Mouse (Mus musculus): Measurements from ENCODE around the gene Vgf. TPM values are rescaled to one million over a fixed set of nuclear protein-coding genes. Genes with fewer than 3 reads are reported as not detected.

The Vgf gene
- polyA plus RNA-seq (2014; fragmentation: Nextera tagmentation; extraction: Ambion mirVana): 1.2 and 1.5 TPM in 2 replicates

DNA sequence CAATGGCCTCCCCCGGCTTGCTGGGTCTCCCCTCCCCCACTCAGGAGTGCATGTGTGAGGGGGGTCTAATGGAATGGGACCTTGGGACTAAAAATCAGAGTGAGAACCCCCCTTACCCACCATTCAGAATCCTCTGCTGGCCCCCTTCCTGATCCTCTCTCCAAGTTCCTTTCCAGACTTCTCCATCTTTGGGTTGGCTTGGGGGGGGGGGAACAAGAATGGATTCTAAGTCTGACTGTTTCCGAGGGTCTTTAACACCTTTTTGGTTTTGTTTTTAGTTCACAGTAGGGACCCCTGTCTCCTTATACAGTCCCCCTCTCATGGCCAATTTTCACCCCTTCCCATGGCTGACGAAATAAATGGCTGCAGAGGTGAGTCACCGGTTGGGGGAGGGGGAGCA, at the start of gene Vgf:
Gene Vgf, plus strand, starts transcription at position 301 of the 400 bp plus-strand sequence.
- H3K4me2 ChIP-seq (ENCODE audit: low read depth): no peak within 1 kb of the TSS; the same call in 1 of the 2 replicates

GRCm38 (mm10) chr5:136977769-136978168, 48.4 kb upstream of the Vgf start:
- Histone ChIP-seq H3K4me2 (ENCODE audit: low read depth) (no peak overlapping the region), H3K9ac (ENCODE audit: low read length) (no peak overlapping the region), H3K27me3 (ENCODE audit: control insufficient read depth, insufficient read depth, low read length) (no peaks in the 10 kb centered on the region), H3K4me3 (ENCODE audit: low read depth, low read length) (no peak overlapping the region), H3K27ac (ENCODE audit: low read depth, low read length) (no peak overlapping the region), H3K36me3 (ENCODE audit: control insufficient read depth, insufficient read depth, low read length) (0 out of 2 replicates have a peak, but pooled peaks cover 2% of the 10 kb centered on the region), H3K9me3 (ENCODE audit: control insufficient read depth, low read length) (no peaks in the 10 kb centered on the region), H3K4me1 (ENCODE audit: control insufficient read depth, insufficient read depth, low read length) (no peaks in the 10 kb centered on the region)
- ATAC-seq (ENCODE audit: insufficient read depth, low FRiP score, low TSS enrichment): no peak
- WGBS: 80% methylated on average over 3 of the region's 4 CpGs
- no peak for DNase-seq (ENCODE audit: low spot score)

More for the DNA sequence above, at the start of gene Vgf:
- H3K4me3 ChIP-seq (ENCODE audit: low read depth, low read length): no peak within 1 kb of the TSS
- no peak for ATAC-seq (ENCODE audit: insufficient read depth, low FRiP score, low TSS enrichment)
- peaks cover 62% of the 10 kb centered on the region for H3K27me3 ChIP-seq (ENCODE audit: control insufficient read depth, insufficient read depth, low read length)
- 22% methylated on average over 4 of the region's 4 CpGs for WGBS
- peaks cover 5% of the 10 kb centered on the region for H3K4me1 ChIP-seq (ENCODE audit: control insufficient read depth, insufficient read depth, low read length)
- H3K27ac ChIP-seq (ENCODE audit: low read depth, low read length): no peak within 1 kb of the TSS
- H3K9me3 ChIP-seq (ENCODE audit: control insufficient read depth, low read length): no peaks in the 10 kb centered on the region
- H3K36me3 ChIP-seq (ENCODE audit: control insufficient read depth, insufficient read depth, low read length): no peaks in the 10 kb centered on the region
- no peak for DNase-seq (ENCODE audit: low spot score)
- no peak within 1 kb of the TSS for H3K9ac ChIP-seq (ENCODE audit: low read length)

DNA sequence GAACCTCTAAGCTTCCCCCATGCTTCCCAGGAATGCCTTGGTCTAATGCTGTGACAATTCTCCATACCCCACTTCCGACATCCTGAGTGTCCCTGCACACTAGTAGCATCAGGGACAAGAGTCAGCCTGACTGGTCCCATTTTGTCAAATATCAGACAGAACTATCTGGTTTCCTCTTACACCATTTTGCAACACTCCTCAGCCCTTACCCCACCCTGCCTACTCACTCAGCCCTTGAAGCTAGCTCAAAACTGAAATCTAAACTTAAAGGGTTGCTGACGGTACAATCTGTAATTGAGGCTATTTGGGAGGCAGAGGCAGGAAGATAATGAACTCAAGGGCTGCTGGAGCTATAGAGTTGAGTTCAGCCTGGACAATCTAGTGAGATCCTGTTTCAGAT, 46.4 kb upstream of the Vgf start:
- no peak for DNase-seq (ENCODE audit: low spot score)
- Histone ChIP-seq H3K27ac (ENCODE audit: low read depth, low read length) (no peak overlapping the region), H3K27me3 (ENCODE audit: control insufficient read depth, insufficient read depth, low read length) (no peaks in the 10 kb centered on the region), H3K4me2 (ENCODE audit: low read depth) (no peak overlapping the region), H3K9me3 (ENCODE audit: control insufficient read depth, low read length) (no peaks in the 10 kb centered on the region), H3K4me1 (ENCODE audit: control insufficient read depth, insufficient read depth, low read length) (no peaks in the 10 kb centered on the region), H3K4me3 (ENCODE audit: low read depth, low read length) (no peak overlapping the region), H3K9ac (ENCODE audit: low read length) (no peak overlapping the region), H3K36me3 (ENCODE audit: control insufficient read depth, insufficient read depth, low read length) (0 out of 2 replicates have a peak, but pooled peaks cover 2% of the 10 kb centered on the region)
- 84% methylated on average over 2 of the region's 2 CpGs for WGBS
- ATAC-seq (ENCODE audit: insufficient read depth, low FRiP score, low TSS enrichment): no peak

GRCm38 (mm10) chr5:136980974-136981373, 45.2 kb upstream of the Vgf start:
- Histone ChIP-seq H3K9me3 (ENCODE audit: control insufficient read depth, low read length) (no peaks in the 10 kb centered on the region), H3K4me3 (ENCODE audit: low read depth, low read length) (no peak overlapping the region), H3K27ac (ENCODE audit: low read depth, low read length) (no peak overlapping the region), H3K36me3 (ENCODE audit: control insufficient read depth, insufficient read depth, low read length) (0 out of 2 replicates have a peak, but pooled peaks cover 2% of the 10 kb centered on the region), H3K4me1 (ENCODE audit: control insufficient read depth, insufficient read depth, low read length) (peaks cover 2% of the 10 kb centered on the region; the same call in 1 of the 2 replicates), H3K9ac (ENCODE audit: low read length) (no peak overlapping the region), H3K4me2 (ENCODE audit: low read depth) (no peak overlapping the region), H3K27me3 (ENCODE audit: control insufficient read depth, insufficient read depth, low read length) (no peaks in the 10 kb centered on the region)
- 89% methylated on average over 8 of the region's 8 CpGs for WGBS
- no peak for ATAC-seq (ENCODE audit: insufficient read depth, low FRiP score, low TSS enrichment)
- DNase-seq (ENCODE audit: low spot score): no peak

DNA sequence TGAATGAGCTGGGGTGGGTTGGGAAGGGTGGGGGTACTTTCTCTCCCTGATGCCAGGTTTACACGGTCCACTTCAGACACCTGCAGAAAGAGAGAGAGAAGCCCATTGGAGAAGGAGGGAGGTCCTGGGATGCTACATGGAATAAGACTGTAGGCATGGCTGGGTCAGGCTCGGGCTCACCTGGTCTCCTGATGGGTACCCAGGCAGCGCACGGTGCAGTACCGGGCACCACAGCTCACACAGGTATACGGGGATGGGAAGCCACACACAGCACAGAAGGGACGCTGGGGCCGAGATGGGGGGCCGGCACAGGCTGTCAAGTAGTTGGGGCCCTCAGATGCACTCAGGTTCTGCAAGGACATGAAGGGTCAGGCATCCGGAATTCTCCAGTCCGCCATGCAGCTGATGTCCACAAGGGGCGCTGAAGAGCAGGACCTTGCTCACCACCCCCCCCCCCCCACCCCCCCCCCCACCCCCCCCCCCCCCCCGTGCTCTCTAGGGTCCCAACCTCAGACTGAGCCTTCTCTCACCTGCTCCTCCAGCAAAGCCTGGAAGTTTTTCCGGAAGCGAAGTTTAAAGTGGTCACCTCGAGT, 43.8 kb upstream of the Vgf start:
- no peak overlapping the region for H3K27ac ChIP-seq (ENCODE audit: low read depth, low read length)
- no peak overlapping the region for H3K4me3 ChIP-seq (ENCODE audit: low read depth, low read length)
- WGBS: 52% methylated on average over 15 of the region's 16 CpGs
- 0 out of 2 replicates have a peak, but pooled peaks cover 2% of the 10 kb centered on the region for H3K36me3 ChIP-seq (ENCODE audit: control insufficient read depth, insufficient read depth, low read length)
- peaks cover 5% of the 10 kb centered on the region; the same call in 1 of the 2 replicates for H3K4me1 ChIP-seq (ENCODE audit: control insufficient read depth, insufficient read depth, low read length)
- DNase-seq (ENCODE audit: low spot score): peak; percentile 60
- no peak overlapping the region for H3K4me2 ChIP-seq (ENCODE audit: low read depth)
- H3K9me3 ChIP-seq (ENCODE audit: control insufficient read depth, low read length): no peaks in the 10 kb centered on the region
- H3K27me3 ChIP-seq (ENCODE audit: control insufficient read depth, insufficient read depth, low read length): no peaks in the 10 kb centered on the region
- no peak overlapping the region for H3K9ac ChIP-seq (ENCODE audit: low read length)
- no peak for ATAC-seq (ENCODE audit: insufficient read depth, low FRiP score, low TSS enrichment)

GRCm38 (mm10) chr5:136984828-136985227, 41.4 kb upstream of the Vgf start:
- Histone ChIP-seq H3K27me3 (ENCODE audit: control insufficient read depth, insufficient read depth, low read length) (no peaks in the 10 kb centered on the region), H3K4me2 (ENCODE audit: low read depth) (no peak overlapping the region), H3K9me3 (ENCODE audit: control insufficient read depth, low read length) (no peaks in the 10 kb centered on the region), H3K4me1 (ENCODE audit: control insufficient read depth, insufficient read depth, low read length) (peaks cover 12% of the 10 kb centered on the region; the same call in 1 of the 2 replicates), H3K27ac (ENCODE audit: low read depth, low read length) (no peak overlapping the region), H3K9ac (ENCODE audit: low read length) (no peak overlapping the region), H3K36me3 (ENCODE audit: control insufficient read depth, insufficient read depth, low read length) (peaks cover 2% of the 10 kb centered on the region; the same call in 1 of the 2 replicates), H3K4me3 (ENCODE audit: low read depth, low read length) (no peak overlapping the region)
- DNase-seq (ENCODE audit: low spot score): no peak
- WGBS: 55% methylated on average over 14 of the region's 14 CpGs
- no peak for ATAC-seq (ENCODE audit: insufficient read depth, low FRiP score, low TSS enrichment)

GRCm38 (mm10) chr5:136986695-136987137, 39.5 kb upstream of the Vgf start, which contains the start of gene Plod3:
Gene Plod3 (plus strand): TSS chr5:136987019.
- Histone ChIP-seq H3K36me3 (ENCODE audit: control insufficient read depth, insufficient read depth, low read length) (peaks cover 9% of the 10 kb centered on the region), H3K4me3 (ENCODE audit: low read depth, low read length) (peak within 1 kb of the TSS; percentile 57), H3K27me3 (ENCODE audit: control insufficient read depth, insufficient read depth, low read length) (no peaks in the 10 kb centered on the region), H3K4me2 (ENCODE audit: low read depth) (peak within 1 kb of the TSS; percentile 74), H3K9me3 (ENCODE audit: control insufficient read depth, low read length) (no peaks in the 10 kb centered on the region), H3K4me1 (ENCODE audit: control insufficient read depth, insufficient read depth, low read length) (peaks cover 12% of the 10 kb centered on the region; the same call in 1 of the 2 replicates), H3K27ac (ENCODE audit: low read depth, low read length) (peak within 1 kb of the TSS; percentile 93), H3K9ac (ENCODE audit: low read length) (peak within 1 kb of the TSS; percentile 86)
- ATAC-seq (ENCODE audit: insufficient read depth, low FRiP score, low TSS enrichment): peak; percentile 79
- WGBS: under 1% methylated on average over 26 of the region's 26 CpGs
- DNase-seq (ENCODE audit: low spot score): peak; percentile 97

GRCm38 (mm10) chr5:136987138-136987933, 38.9 kb upstream of the Vgf start:
- peaks cover 12% of the 10 kb centered on the region; the same call in 1 of the 2 replicates for H3K4me1 ChIP-seq (ENCODE audit: control insufficient read depth, insufficient read depth, low read length)
- H3K9ac ChIP-seq (ENCODE audit: low read length): peak overlapping the region; percentile 86
- H3K27me3 ChIP-seq (ENCODE audit: control insufficient read depth, insufficient read depth, low read length): no peaks in the 10 kb centered on the region
- H3K27ac ChIP-seq (ENCODE audit: low read depth, low read length): peak overlapping the region; percentile 93
- no peaks in the 10 kb centered on the region for H3K9me3 ChIP-seq (ENCODE audit: control insufficient read depth, low read length)
- peak overlapping the region; percentile 74 for H3K4me2 ChIP-seq (ENCODE audit: low read depth)
- H3K4me3 ChIP-seq (ENCODE audit: low read depth, low read length): peak overlapping the region; percentile 57
- peak; percentile 70 for ATAC-seq (ENCODE audit: insufficient read depth, low FRiP score, low TSS enrichment)
- DNase-seq (ENCODE audit: low spot score): peak; percentile 78
- peaks cover 13% of the 10 kb centered on the region for H3K36me3 ChIP-seq (ENCODE audit: control insufficient read depth, insufficient read depth, low read length)
- WGBS: under 1% methylated on average over 67 of the region's 67 CpGs

All from neural tube, embryonic 11.5 days (tissue).